Mouse (Mus musculus): ENCODE results near the gene Ckap2.

- TF ChIP-seq CTCF (IDR thresholded peaks at IDR 0.05; ENCODE audit: insufficient read depth, low read length), result no peak
- no peak for TF ChIP-seq POLR2A (IDR thresholded peaks at IDR 0.05; ENCODE audit: borderline replicate concordance, extremely low read depth, low read depth, low read length)
These were observed 41.7 kb downstream of the Ckap2 start for GRCm38 (mm10) chr8:22143764-22144491.

Data from lung, adult 2 months (tissue).